Mouse (Mus musculus) small intestine, adult 2 months (tissue): ENCODE data around the gene Cacng6.

ENCODE experiments used
- CTCF ChIP-seq: fragments of 200-500 bp; IDR thresholded peaks from 2 replicates; pipeline ENCODE4 v1.5.1; 2012; ENCODE audit warnings: low read depth, mild to moderate bottlenecking, control low read depth, inconsistent platforms, low read length, moderate library complexity, mixed read lengths; ENCODE audit not compliant: insufficient replicate concordance, insufficient read length; ENCODE audit errors: extremely low read depth
- POLR2A ChIP-seq: fragments of 200-500 bp; IDR thresholded peaks from 2 replicates; pipeline ENCODE4 v1.6.1; 2012; ENCODE audit warnings: low read depth, mild to moderate bottlenecking, control low read depth, inconsistent platforms, low read length, moderate library complexity

GRCm38 (mm10) chr7:3412036-3412435 lies 12.0 kb upstream of the Cacng6 start:
- TF ChIP-seq CTCF, result no peak
- TF ChIP-seq POLR2A, result no peak
